Mouse (Mus musculus) megakaryocyte-erythroid progenitor cell, adult 5-6 weeks (primary cell): ENCODE results near the gene Zyx. TPM values are rescaled to one million over a fixed set of nuclear protein-coding genes. Genes with fewer than 3 reads are reported as not detected.

Source experiments
- ATAC-seq: replicated peaks from 2 replicates; pipeline ENCODE4 v1.8.0; 2016; ENCODE audit warnings: mild to moderate bottlenecking, inconsistent platforms; ENCODE audit not compliant: severe bottlenecking, poor library complexity, low FRiP score, low TSS enrichment
- total RNA-seq, 2 experiments: library from RNA; stranded (forward) in 1 of 2; stranded (reverse) in 1 of 2; fragments of 200-1000, 215-1000 nt in 1 of 2; fragments of >200 nt in 1 of 2; fragmentation: Nextera tagmentation in 1 of 2; gene quantifications; 2 replicates each; pipeline ENCODE4 v1.2.3; 2014 to 2017

The Zyx gene
- total RNA-seq, 2 experiments from 2014 or later = 8.7 to 43.6 TPM

- no peak for ATAC-seq
These were observed 13.1 kb downstream of the Zyx start for GRCm38 (mm10) chr6:42362497-42362896.

- no peak for ATAC-seq
These were observed 13.5 kb downstream of the Zyx start for GRCm38 (mm10) chr6:42362974-42363373.

GRCm38 (mm10) chr6:42364066-42364465 lies 14.6 kb downstream of the Zyx start:
- ATAC-seq = no peak

GRCm38 (mm10) chr6:42364607-42365006 lies 15.2 kb downstream of the Zyx start:
- no peak for ATAC-seq

- no peak for ATAC-seq
These were observed 15.8 kb downstream of the Zyx start for GRCm38 (mm10) chr6:42365215-42365614.

- ATAC-seq = no peak
These were observed 20.4 kb downstream of the Zyx start for GRCm38 (mm10) chr6:42369870-42370269.

GRCm38 (mm10) chr6:42370630-42371363 lies 21.4 kb downstream of the Zyx start:
- ATAC-seq = no peak

GRCm38 (mm10) chr6:42372001-42372400 lies 22.6 kb downstream of the Zyx start:
- ATAC-seq = no peak

- 0 out of 2 replicates have a peak, but pooled peaks have one; percentile 7 for ATAC-seq
These were observed 23.0 kb downstream of the Zyx start for GRCm38 (mm10) chr6:42372421-42372815.

- ATAC-seq = peak; percentile 47
These were observed 23.6 kb downstream of the Zyx start, which contains the start of gene Epha1 for GRCm38 (mm10) chr6:42372816-42373547. Epha1 (minus strand) TSS chr6:42373268.

- no peak for ATAC-seq
These were observed 24.4 kb downstream of the Zyx start for GRCm38 (mm10) chr6:42373669-42374430.

GRCm38 (mm10) chr6:42374701-42375100 lies 25.3 kb downstream of the Zyx start:
- no peak for ATAC-seq

- no peak for ATAC-seq
These were observed 25.7 kb downstream of the Zyx start for GRCm38 (mm10) chr6:42375131-42375530.

- ATAC-seq = no peak
These were observed 26.6 kb downstream of the Zyx start for GRCm38 (mm10) chr6:42376016-42376415.

- peak; percentile 61 for ATAC-seq
These were observed 27.1 kb downstream of the Zyx start for GRCm38 (mm10) chr6:42376504-42377019.

- no peak for ATAC-seq
These were observed 27.9 kb downstream of the Zyx start for GRCm38 (mm10) chr6:42377280-42377679.

GRCm38 (mm10) chr6:42379551-42379950 lies 30.1 kb downstream of the Zyx start:
- no peak for ATAC-seq

GRCm38 (mm10) chr6:42380416-42381144 lies 31.1 kb downstream of the Zyx start:
- peak; percentile 66; the same call in 1 of the 2 replicates for ATAC-seq

GRCm38 (mm10) chr6:42381221-42381620 lies 31.8 kb downstream of the Zyx start:
- no peak for ATAC-seq
